Mouse (Mus musculus) left cerebral cortex, adult 9 months (tissue): ENCODE measurements at regions not wholly inside any gene's neighbourhood (a gene's known extent, or its start where the extent isn't known, plus 50 kb on each side); places are given as distances from the start of the nearest gene placed in this dataset.

Experiments
- DNase-seq, 2 experiments: peaks; one replicate each; pipeline ENCODE4 v3.0.0; 2022; ENCODE audit warnings: low spot score in 2 of 2

DNA sequence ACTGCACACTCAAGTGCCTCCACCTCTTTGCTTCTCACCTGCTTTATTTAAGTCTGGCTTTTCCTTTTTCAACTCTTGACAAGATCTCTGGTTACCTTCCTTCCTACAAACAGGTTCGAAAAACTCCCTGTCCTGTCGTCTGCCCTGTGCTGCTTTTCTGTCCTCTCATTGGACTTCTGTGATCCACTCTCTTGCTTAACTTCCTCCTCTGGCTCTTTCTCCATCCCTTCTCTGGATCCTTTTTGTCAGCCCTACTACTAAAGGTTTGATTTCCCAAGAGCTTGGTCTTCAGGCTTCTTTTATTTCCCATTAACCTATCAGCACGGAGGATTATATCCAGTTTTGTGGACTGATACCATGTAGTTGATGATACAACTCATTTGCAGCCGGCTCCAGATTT is 149.8 kb downstream of the Satb1 start:
- DNase-seq: no peak

DNA sequence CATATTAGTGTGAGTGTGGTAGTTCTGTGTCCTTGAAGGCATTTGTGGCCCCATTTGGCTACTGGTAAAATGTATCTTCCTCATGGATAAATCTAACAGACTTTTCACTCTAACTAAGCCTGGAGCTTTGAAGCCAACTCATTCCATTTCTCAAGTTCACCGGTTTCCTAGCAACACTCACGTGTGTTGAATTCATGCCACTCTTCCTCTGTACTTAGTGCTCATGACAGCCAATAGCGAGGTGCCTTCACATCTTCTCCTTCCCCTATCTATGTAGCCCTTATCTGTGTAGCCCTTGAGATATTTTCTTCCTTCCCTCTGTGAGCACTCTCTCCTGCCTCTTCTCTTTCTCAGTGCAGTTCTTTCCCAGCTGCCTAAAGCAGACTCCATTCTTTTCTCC is 150.7 kb downstream of the Satb1 start:
- DNase-seq: no peak

DNA sequence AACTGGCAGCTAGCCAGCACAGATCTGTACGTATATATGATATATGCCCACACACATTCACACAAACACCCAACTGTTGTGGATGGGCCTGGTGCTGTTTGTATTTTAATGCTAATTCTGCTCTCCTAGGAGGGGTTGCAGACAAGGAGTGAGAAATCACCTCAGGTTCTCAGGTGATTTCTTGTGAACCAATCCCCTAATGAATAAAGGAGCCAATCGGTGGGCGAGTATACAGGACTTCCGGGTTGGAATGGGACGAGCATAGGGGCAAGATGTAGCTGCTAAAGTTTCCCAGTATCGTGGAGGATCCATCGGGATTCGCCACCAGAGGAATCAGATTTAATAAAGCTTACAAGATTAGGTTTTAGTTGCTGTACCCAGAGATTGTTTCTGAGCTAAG is 155.6 kb downstream of the Satb1 start:
- no peak for DNase-seq

DNA sequence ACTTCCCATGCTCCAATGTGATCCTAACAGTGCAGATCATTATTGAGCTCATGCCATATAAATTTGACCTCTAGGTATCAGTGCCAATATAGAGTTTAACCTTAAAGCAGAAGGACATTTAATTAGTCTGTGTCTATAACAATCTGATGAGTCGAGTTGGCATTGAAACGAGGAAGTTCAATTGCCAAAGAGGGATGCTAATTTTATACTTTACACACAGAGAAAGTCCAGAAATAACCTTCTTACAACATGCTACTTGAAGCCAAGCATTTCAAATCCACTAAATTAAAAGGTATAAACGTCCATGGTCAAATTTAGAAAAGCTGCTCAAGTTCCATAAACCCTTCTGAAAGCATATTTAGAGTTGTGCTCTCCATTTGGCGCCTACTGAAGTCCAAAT is 174.7 kb downstream of the Satb1 start:
- DNase-seq: no peak

DNA sequence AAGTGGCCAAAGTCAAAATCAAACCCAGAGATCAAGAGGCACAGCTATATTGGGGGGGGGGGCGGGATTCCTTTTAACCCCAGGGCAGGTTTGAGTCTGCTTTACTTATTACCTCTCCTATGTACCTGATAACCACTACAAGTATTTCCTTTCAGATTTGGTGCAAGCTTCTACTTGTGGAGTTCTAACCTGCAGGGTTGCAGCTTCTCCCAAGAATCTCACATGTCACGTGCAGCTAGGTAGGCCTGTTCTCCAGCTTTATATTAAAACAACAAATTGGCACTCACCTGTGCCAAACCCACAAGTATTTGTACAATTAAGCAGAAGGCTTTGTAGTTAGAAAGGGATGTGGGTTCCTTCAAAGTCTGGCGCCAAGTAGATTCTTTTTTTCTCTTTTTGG is 179.2 kb downstream of the Satb1 start:
- no peak for DNase-seq

DNA sequence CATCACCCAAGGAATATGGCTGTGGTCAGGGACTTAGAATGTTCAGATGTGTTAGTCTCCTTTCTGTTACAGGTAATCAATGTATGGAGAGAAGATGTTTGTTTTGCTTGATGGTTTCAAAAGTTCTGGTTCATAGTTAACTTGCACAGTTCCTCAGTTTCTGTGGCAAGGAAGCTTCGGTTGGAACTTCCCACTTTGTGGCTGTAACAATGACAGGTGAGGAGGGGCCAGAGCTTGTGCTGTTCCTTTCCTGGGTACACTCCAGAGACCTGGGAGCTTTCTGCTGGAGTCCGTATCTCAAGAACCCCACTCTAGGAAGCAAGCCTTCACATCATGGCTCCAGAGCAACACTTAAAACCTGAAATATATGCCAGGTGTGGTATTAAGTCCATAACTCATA is 181.2 kb downstream of the Satb1 start:
- DNase-seq: no peak

DNA sequence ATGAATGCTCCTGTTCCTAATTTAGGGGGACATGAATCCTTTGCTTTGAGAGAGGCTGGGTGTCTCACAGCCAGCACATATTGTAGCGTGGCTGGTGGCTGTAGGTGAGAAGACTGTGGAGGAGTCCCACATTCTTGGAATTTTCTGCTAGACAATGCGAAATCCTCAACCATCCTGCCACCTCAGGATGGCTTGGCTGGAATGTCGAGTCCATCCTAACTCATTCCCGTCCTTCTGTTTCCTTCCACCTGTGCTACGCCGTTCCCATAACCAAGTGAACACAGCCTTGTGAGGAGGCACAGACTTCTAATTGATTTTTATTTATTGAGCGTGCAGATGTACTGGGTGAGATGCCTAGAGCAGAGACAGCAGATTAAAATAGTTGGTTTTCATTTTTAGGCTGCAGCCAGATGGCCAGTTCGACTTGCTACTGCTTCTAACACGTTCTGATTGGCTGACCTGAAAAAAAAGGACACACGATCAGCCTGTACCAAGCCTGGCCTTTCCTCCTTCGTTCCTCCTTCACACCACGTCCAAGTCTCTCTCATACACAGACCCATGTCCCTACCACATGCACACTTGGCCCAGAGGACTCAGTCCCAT is 183.8 kb downstream of the Satb1 start:
- DNase-seq: peak in 1 of 2 experiments; percentile 52

DNA sequence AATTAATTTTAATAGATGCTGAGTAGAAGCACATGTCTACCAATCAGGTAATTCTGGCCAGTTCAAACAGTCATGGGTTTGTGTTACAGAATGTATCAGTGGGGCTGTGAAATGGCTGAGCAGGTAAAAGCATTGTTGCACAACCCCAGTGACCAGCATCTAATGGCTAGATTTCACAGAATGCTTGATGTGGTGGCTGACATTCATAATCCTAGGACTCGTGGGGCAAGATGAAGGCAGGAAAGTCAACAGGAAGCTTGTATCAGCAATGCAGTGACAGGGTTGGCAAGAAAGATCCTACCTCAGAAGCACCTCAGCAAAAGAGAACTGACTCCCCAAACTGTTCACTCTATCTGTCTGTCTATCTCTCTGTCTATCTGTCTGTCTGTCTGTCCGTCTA is 186.7 kb downstream of the Satb1 start:
- no peak for DNase-seq

DNA sequence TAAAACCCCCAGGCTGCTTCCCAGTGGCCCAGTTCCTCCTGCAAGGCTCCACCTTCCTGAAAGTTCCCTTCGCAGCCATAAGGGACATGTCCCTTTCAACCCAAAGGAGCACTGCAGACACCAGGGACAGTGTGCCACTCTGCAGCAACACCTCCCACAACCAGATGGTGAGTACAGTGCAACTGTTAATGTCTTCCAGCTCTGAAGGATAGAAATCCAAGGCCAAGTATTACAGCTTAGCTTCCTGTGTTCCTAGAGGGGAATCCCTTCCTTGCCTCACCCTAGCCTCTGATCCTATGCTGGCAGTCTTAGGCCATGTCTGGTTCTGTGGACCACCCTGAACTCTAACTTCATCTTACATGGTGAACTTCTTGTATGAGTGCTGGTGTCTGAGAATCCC is 187.2 kb downstream of the Satb1 start:
- peak in 1 of 2 experiments; percentile 25 for DNase-seq

DNA sequence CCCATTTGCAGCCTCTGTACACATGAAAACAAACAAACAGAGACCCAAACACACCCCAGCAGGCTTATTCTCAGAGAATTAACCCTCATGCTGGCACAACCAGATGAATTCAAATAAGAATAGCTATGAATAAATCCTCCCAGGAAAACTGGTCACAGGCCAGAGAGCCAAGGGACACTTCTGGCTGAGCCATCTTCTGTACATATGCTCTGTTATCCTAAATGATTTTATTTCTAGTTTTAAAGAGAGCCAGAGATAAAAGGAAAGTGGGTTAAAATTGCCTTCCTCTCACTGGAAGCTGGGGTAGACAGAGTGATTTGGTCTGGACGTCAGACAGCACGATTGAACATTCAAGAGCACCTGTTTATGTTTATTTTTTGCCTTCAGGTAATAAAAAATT is 190.4 kb downstream of the Satb1 start:
- no peak for DNase-seq

DNA sequence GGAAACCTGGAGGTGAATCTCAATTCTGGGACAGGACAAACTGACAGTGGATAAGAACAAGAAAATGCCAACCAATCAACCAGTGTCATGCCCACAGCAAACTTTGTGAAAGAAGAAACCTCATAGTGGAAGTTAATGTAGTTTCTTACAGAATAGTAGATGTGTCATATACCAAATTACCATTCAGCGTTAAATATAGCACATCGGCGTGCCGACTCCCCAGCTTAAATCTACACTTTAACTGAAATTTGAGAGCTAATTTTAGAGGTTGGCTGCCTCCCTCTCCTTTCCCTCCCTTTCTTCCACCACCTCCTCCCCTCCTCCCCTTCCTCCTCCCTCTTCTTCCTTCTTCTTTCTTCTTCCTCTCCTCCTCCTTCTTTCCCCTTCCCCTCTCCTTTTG is 197.2 kb downstream of the Satb1 start:
- no peak for DNase-seq

DNA sequence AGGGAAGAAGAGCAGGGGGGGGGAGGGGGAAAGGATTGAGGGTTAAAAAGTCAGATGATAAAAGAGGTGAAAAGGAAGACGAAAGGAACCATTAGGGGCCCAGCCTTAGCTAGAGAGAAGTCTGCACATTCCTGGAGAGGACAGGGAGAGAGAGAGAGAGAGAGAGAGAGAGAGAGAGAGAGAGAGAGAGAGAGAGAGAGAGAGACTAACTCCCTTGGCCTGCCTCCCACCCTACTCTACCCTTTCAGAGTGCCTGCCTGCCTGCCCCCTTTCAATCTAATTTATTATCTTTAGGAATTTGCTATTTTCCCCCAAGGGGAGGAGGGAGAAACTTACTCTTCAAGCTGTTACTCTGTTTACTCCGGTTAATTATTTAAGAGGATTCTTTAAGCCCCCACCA is 201.5 kb downstream of the Satb1 start:
- DNase-seq: no peak

DNA sequence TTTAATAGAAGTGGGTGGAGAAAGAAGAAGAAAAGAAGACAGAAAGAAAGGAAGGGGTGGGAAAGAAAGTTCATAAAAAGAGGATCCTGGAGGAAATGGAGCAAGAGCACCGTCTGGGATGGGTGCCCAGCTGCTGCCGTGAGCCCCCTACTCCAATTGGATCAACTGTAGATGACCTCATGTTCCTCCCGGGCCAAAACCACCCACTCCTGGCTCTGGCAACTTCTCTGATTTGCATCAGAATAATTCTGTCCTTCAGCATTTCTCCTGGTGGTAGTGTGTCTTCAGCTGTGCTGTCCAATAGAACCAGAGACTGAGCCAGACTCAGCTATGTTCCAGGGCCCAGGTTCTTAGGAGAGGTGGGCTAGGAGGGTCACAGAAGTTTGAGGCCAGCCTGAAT is 212.6 kb downstream of the Satb1 start:
- DNase-seq: no peak

DNA sequence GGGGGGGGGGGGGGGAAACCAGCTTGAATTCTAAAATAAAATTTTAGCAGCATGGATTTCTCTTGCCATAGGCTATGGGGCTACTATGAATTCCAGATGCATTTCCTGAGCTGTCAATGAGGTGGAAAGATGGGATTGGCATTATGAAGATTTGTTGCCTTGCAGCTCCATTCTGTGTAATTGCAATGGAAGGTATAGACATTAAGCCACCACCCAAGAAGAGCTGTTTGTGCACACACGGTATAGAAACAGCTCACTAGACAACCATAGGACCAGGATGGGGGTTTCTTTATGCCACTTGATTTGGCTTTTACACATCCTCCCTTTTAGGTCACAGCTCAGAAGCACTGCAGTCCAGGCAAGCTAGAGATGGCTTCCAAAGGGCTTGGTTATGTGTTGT is 247.8 kb downstream of the Satb1 start:
- DNase-seq: no peak

DNA sequence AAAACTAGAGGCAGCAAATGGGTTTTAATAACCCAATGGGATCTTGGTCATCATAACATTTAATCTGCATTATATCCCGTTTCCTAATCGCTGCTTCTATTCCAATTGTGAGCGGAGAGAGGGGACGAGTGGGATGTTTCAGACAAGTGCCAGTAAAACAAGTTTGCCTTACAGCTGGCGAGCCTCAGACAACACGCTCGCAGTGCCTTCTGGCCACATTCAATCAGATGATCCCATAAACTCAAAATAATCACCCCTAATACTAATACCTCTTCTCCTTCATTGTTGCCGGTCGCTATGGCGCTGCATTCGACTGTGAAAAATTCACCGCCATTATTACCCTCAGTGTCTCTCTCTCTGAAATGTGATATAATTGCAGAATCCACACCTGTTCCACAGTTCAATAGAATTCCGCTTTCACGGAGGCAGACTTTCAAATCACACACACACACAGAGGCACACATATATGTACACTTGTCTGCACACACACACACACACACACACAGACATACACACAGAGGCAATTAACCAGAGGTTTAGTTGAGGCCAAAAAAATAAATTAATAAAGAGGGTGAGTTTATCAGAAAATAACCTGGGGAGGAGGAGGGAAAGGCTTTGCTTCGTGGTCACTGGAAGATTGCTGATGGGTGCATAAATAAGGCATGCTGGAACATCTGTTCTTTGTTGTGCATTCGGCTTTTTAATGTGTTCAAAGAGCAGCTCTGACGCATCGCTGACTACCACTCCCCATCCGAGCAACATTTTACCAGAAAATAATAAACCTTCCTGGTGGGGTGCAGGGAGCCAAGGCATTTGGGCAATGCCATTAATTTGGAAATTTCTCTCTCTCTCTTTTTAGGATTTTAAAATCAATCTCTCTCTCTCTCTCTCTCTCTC is 248.9 kb downstream of the Satb1 start:
- no peak for DNase-seq

DNA sequence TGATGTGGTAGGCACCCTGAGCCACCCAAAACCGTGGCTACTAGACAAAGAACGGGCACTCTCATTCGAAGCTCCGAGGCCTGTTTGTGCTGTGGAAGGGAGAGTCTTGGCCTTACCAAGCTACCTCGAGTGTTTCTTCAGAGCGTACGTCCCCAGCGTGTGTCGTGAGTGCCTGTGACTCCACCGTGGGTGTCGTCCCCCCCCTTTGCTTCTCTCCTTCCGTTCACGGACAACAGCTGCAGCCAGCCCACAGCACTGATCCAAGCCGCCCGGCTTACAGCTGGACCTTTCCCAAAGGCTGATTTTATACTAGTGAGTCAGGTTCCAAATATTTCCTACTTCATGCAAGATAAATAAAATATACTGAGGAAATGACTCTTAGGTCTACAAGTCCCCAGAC is 249.8 kb downstream of the Satb1 start:
- DNase-seq: peak in 1 of 2 experiments; percentile 33

DNA sequence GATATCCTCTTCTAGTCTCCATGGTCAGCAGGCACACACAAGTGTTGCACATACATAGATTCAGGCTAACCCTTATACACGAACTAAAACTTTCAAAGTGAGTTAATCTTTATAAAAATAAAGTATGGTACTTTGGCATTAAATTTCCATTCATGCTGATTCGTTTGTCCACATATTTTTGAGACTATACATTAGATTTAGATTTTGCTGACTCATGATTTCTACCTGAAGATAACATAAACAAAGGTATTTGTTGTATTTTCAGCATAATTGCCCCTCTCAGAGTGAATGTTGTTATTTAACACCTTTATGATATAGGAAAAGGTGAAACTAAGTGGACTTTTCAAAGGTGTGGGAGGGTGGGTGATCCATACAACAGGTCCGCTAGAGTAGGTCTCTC is 277.2 kb downstream of the Satb1 start:
- no peak for DNase-seq

DNA sequence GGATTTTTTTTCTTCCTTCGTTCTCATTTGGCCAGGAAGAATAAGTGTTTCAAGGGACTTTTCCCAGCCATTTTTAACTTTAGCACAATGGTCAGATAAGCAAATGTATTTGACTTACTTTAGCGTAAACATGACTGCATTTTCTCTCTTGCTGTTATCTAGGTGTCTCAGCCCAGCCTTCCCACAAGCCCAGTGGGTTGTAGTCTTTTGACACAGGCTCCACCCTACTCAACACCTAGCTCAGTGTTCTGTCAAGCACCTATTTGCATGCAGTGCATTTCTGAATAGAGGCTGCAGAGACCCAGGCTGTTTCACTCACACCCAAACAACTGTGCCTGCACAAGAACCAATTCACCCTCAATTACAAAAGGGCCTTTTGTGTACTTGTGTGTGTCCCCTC is 278.6 kb downstream of the Satb1 start:
- no peak for DNase-seq

DNA sequence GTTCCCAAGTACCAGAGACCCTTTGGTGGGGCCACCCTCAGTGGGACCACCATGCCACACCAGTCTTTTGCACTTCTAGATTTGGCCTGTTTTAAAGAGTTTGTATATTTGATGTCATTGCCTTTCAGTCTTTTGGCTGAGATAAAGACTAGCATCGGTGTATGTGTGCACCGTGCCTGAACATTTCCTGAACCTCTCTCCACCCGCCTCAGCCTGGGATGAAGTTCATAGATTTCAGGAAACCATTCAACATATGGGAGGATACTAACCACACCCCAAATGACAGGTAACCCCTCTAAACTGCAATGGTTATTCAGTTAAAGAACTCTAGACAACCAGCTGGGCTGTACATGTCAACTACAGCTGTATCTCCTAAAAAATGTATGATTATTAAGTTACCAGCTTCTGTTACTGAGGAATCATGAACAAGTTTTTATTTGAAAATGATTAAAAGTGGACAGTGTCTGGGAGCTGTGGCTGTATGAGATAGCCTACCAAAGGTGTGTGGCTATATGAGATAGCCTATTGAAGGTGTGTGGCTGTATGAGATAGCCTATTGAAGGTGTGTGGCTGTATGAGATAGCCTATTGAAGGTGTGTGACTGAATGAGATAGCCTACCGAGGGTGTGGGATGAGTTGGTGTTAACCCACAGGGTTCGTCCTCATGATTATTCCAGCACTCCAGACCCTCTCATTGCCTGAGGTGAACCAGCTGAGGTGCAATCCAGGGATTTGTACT is 280.6 kb downstream of the Satb1 start:
- DNase-seq: no peak

DNA sequence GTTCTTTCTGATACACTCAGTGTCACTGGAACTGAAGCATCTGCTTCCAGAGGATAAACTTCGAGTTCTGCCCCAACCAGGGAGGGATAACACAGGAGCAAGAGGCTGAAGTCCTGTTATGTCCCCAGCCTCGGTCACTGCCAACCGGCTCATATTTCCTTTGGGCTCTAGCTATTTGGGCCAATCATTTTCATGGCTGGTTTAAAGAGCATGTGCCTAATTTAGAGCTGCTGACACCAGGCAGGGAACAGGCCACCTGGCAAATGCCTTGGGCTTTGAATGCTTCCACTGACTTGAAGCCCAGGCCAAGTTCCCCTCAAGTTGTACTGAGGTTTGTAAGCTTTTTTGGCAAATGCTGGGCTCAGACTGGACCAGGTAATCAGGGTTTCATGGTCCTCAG is 286.1 kb downstream of the Satb1 start:
- no peak for DNase-seq

DNA sequence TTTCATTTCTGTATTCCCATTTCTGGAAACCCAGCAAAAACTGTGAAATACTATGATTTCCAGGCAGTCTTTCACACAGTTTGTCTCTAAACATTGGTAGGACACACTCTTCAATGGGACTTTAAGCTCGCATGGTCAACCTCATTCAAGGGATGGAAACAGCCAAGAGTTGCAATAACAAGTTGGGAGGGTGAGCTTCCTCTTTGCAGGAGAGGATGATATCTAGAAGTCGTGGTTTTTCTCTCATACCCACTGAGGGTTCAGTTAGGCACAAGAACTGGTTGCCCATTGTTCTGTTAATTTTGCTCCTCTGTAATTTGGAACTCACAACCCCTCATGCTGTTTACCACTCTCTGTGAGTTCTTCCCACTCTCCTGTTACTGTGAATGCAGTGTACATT is 290.5 kb downstream of the Satb1 start:
- DNase-seq: no peak

DNA sequence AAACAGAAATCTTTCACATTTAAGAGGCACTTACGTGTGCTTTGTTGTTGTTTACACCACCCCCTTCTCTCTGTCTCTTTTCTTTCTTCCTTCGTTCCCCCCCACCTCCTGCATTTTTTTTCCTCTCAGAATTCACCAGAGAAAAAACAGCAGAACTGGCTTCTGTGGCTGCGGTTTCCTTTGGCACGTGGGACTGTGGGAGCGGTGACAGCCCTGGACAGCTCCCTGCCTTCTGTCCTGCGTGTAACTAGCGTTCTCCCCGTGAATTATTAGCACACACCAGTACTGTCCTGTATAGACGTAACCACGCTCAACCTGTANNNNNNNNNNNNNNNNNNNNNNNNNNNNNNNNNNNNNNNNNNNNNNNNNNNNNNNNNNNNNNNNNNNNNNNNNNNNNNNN is 298.4 kb downstream of the Satb1 start:
- DNase-seq: no peak

DNA sequence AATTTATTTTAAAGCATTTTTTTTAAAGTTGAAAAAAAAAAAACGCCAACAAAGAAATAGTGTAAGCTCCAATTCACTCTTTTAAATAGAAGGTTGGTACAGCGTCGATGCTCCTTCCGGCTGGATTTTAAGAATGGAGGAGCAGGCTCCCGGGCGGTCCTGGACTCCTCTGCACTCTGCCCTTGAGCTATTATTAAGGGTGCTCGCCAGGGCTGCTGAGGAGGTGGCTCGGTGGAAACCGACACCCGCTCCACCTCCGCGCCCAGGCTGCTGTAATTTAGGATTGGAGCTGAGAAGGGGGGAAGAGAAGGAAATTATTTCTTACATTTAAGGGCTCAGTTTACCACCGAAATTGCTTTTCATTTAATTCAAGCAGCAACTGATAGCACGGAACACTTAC is 298.8 kb downstream of the Satb1 start:
- DNase-seq: no peak
